Mouse (Mus musculus): ENCODE data around the gene Kdr. TPM values are rescaled to one million over a fixed set of nuclear protein-coding genes. Genes with fewer than 3 reads are reported as not detected.
"Not testable (repeated sequence)": the region's sequence is repeated elsewhere in the genome, so short reads cannot be mapped to it uniquely, and the experiment has no call there.

Kdr gene
- total RNA-seq, 4 experiments from 2014 or later, result 5.3 to 6.4 (median 5.9) TPM

GRCm38 (mm10) chr5:75961741-75962469 is 16.4 kb downstream of the Kdr start:
- DNase-seq (ENCODE audit: low spot score in 2 of 2), result no peak

GRCm38 (mm10) chr5:75959809-75960208 is 18.4 kb downstream of the Kdr start:
- DNase-seq (ENCODE audit: low spot score in 2 of 2), result no peak

- no peak for DNase-seq (ENCODE audit: low spot score in 2 of 2)
Observed at GRCm38 (mm10) chr5:75956526-75956925, 21.7 kb downstream of the Kdr start.

- DNase-seq (ENCODE audit: low spot score in 2 of 2), result no peak
Observed at GRCm38 (mm10) chr5:75955876-75956275, 22.4 kb downstream of the Kdr start.

- DNase-seq (ENCODE audit: low spot score in 2 of 2), result no peak
Observed at GRCm38 (mm10) chr5:75954778-75955330, 23.4 kb downstream of the Kdr start.

GRCm38 (mm10) chr5:75954218-75954617 is 24.0 kb downstream of the Kdr start:
- no peak for DNase-seq (ENCODE audit: low spot score in 2 of 2)

GRCm38 (mm10) chr5:75952131-75952795 is 26.0 kb downstream of the Kdr start:
- no peak for DNase-seq (ENCODE audit: low spot score in 2 of 2)

GRCm38 (mm10) chr5:75950866-75951265 is 27.4 kb downstream of the Kdr start:
- no peak for DNase-seq (ENCODE audit: low spot score in 2 of 2)

GRCm38 (mm10) chr5:75945394-75945793 is 32.9 kb downstream of the Kdr start:
- no peak for DNase-seq (ENCODE audit: low spot score in 2 of 2)

GRCm38 (mm10) chr5:75943301-75943700 is 35.0 kb downstream of the Kdr start:
- no peak for DNase-seq (ENCODE audit: low spot score in 2 of 2)

GRCm38 (mm10) chr5:75941775-75942580 is 36.3 kb downstream of the Kdr start:
- no peak for DNase-seq (ENCODE audit: low spot score in 2 of 2)

GRCm38 (mm10) chr5:75939144-75939732 is 39.0 kb downstream of the Kdr start:
- no peak for DNase-seq (ENCODE audit: low spot score in 2 of 2)

- no peak for DNase-seq (ENCODE audit: low spot score in 2 of 2)
Observed at GRCm38 (mm10) chr5:75938012-75938411, 40.2 kb downstream of the Kdr start.

- DNase-seq (ENCODE audit: low spot score in 2 of 2), result no peak
Observed at GRCm38 (mm10) chr5:75936223-75936622, 42.0 kb downstream of the Kdr start.

GRCm38 (mm10) chr5:75935225-75935624 is 43.0 kb downstream of the Kdr start:
- no peak for DNase-seq (ENCODE audit: low spot score in 2 of 2)

- no peak for DNase-seq (ENCODE audit: low spot score in 2 of 2)
Observed at GRCm38 (mm10) chr5:75934201-75934600, 44.1 kb downstream of the Kdr start.

GRCm38 (mm10) chr5:75933521-75934044 is 44.7 kb downstream of the Kdr start:
- no peak for DNase-seq (ENCODE audit: low spot score in 2 of 2)

- DNase-seq (ENCODE audit: low spot score in 2 of 2), result not testable (repeated sequence)
Observed at GRCm38 (mm10) chr5:75931458-75931857, 46.8 kb downstream of the Kdr start.

- no peak for DNase-seq (ENCODE audit: low spot score in 2 of 2)
Observed at GRCm38 (mm10) chr5:75929960-75930359, 48.3 kb downstream of the Kdr start.

- no peak for DNase-seq (ENCODE audit: low spot score in 2 of 2)
Observed at GRCm38 (mm10) chr5:75922677-75923076, 55.6 kb downstream of the Kdr start.

GRCm38 (mm10) chr5:75921730-75922387 is 56.4 kb downstream of the Kdr start:
- no peak for DNase-seq (ENCODE audit: low spot score in 2 of 2)

All from left cerebral cortex, adult 8-10 months (tissue).